Mouse (Mus musculus) forebrain, embryonic 11.5 days (tissue): ENCODE data around the gene Wasf1. TPM values are rescaled to one million over a fixed set of nuclear protein-coding genes. Genes with fewer than 3 reads are reported as not detected.

Source experiments
- ATAC-seq: fragments of 200-750 bp; cut with Nextera tagmentation; replicated peaks from 2 replicates; pipeline ENCODE4 v1.8.0; 2017; ENCODE audit warnings: moderate TSS enrichment; ENCODE audit not compliant: low FRiP score
- DNase-seq: peaks from one replicate; pipeline ENCODE4 v3.0.0-alpha.2; 2017; ENCODE audit warnings: low spot score
- H3K27ac ChIP-seq: fragments of 300-500 bp; sonication (generic); 2 replicates; pipeline ENCODE4 v1.5.1; 2014; ENCODE audit warnings: low read depth, low read length
- H3K27me3 ChIP-seq: fragments of 300-500 bp; sonication (generic); 2 replicates; pipeline ENCODE4 v1.6.1; 2014; ENCODE audit warnings: mild to moderate bottlenecking, low read length, mixed read lengths; ENCODE audit not compliant: control insufficient read depth, insufficient read depth
- H3K36me3 ChIP-seq: fragments of 300-500 bp; sonication (generic); 2 replicates; pipeline ENCODE4 v1.6.1; 2014; ENCODE audit warnings: mild to moderate bottlenecking, low read length, moderate library complexity, mixed read lengths; ENCODE audit not compliant: control insufficient read depth, insufficient read depth
- H3K4me1 ChIP-seq: fragments of 300-500 bp; sonication (generic); replicated peaks from 2 replicates; pipeline ENCODE4 v1.6.1; 2014; ENCODE audit warnings: low read length, mixed read lengths; ENCODE audit not compliant: control insufficient read depth, insufficient read depth
- H3K4me2 ChIP-seq: fragments of 300-500 bp; sonication (generic); 2 replicates; pipeline ENCODE4 v1.6.1; 2014; ENCODE audit warnings: low read depth, mild to moderate bottlenecking, low read length, moderate library complexity, mixed read lengths; ENCODE audit not compliant: severe bottlenecking
- H3K4me3 ChIP-seq: fragments of 300-500 bp; sonication (generic); 2 replicates; pipeline ENCODE4 v1.5.1; 2014; ENCODE audit warnings: low read depth, low read length
- H3K9ac ChIP-seq: fragments of 300-500 bp; sonication (generic); 2 replicates; pipeline ENCODE4 v1.6.1; 2014; ENCODE audit warnings: low read length
- H3K9me3 ChIP-seq: fragments of 300-500 bp; sonication (generic); 2 replicates; pipeline ENCODE4 v1.6.1; 2016; ENCODE audit warnings: low read length, mixed read lengths; ENCODE audit not compliant: control insufficient read depth
- WGBS: fragments of 180-500 bp; shearing (Covaris S2); extraction: QIAGEN DNeasy Blood & Tissue Kit; methylation state at CpG from one replicate; pipeline ENCODE4 v1.1.7; 2014; 5-methylcytosine and 5-hydroxymethylcytosine counted together
- polyA plus RNA-seq: library from polyadenylated mRNA; unstranded; fragments of >200 nt; fragmentation: Nextera tagmentation; extraction: Ambion mirVana; gene quantifications from 2 replicates; pipeline ENCODE4 v1.2.1, GENCODE M21; 2014

Wasf1 gene
- polyA plus RNA-seq, 1 experiment from 2014 or later, result 81.3 TPM

DNA sequence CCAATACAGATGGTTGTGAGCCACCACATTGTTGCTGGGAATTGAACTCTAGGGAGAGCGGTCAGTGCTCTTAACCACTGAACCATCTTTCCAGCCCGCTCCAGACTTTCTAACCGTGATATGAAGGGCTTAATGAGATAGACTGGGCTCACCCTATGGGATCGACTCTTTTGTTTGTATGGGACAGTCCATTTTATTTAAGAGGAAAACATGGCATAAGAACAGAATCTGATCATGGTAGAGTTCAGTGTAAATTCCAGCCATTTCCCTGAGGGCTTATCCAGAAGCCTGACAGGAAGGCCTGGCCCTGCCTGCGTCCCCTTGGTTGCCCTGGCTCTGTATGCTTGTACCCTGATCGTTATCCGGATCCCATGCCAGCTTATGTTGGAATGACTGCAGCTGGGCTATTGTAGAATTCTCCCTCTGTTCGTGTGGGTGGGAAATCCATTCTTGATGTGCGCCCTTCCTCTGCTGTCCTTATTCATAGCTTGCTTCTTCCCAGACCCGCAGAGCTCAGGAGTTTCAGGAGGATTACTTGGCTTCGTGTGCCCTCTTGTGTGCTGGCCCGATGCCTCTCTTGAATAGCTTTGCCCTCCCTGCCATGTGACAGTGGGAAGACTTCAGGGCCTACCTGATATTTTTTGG, 87.4 kb downstream of the Wasf1 start:
- DNase-seq, result no peak
- no peak overlapping the region for H3K27ac ChIP-seq
- no peaks in the 10 kb centered on the region for H3K9me3 ChIP-seq
- H3K4me2 ChIP-seq, result no peak overlapping the region
- WGBS, result 68% methylated on average over 12 of the region's 12 CpGs
- ATAC-seq, result no peak
- H3K4me1 ChIP-seq, result no peaks in the 10 kb centered on the region
- no peaks in the 10 kb centered on the region for H3K36me3 ChIP-seq
- H3K9ac ChIP-seq, result no peak overlapping the region
- H3K27me3 ChIP-seq, result no peaks in the 10 kb centered on the region
- H3K4me3 ChIP-seq, result no peak overlapping the region

DNA sequence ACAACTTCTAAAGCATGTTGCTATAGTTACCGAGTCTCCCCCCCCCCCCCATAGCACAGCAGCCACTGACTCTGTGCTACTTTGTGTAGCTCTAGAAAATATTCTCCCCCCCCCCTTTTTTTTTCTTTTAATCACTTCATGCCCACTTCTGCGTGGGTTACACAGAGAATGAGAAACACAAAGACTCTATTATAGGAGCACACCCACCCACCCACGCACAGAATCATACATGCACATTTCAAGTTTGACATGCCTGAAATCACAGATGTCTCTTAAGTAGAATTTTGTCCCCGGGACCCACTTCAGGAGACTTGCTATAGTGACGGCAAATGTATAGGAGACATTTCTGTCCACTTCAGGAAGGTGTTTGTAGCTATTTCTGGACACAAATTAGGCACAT, 88.0 kb downstream of the Wasf1 start:
- Histone ChIP-seq H3K4me1 (no peaks in the 10 kb centered on the region), H3K4me3 (no peak overlapping the region), H3K9me3 (no peaks in the 10 kb centered on the region), H3K4me2 (no peak overlapping the region), H3K27ac (no peak overlapping the region), H3K9ac (no peak overlapping the region), H3K27me3 (no peaks in the 10 kb centered on the region), H3K36me3 (no peaks in the 10 kb centered on the region)
- DNase-seq (no peak), ATAC-seq (no peak)
- 73% methylated on average over 5 of the region's 5 CpGs for WGBS

DNA sequence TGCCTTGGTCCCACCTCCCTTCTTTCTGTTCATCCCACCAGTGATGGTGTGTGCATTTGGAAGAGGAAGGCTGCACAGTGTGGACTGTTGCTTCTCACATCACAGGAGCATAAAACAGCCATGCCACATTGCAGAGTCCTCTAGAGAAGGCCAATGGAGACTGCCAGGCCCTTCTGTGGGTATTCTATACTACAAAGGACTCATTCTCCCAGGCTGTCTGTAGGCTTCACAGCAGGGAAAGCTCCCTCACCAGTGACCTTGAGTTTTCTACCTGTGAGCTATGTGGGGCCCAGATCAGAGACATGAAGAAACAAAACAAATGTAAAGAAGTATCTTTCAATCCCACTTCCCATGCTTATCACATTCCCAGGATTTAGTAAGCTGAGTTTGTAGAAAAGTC, 100.5 kb downstream of the Wasf1 start:
- Histone ChIP-seq H3K36me3 (no peaks in the 10 kb centered on the region), H3K9me3 (no peaks in the 10 kb centered on the region), H3K4me2 (no peak overlapping the region), H3K4me1 (no peaks in the 10 kb centered on the region), H3K4me3 (no peak overlapping the region), H3K27me3 (no peaks in the 10 kb centered on the region), H3K27ac (no peak overlapping the region), H3K9ac (no peak overlapping the region)
- no peak for ATAC-seq
- no peak for DNase-seq

DNA sequence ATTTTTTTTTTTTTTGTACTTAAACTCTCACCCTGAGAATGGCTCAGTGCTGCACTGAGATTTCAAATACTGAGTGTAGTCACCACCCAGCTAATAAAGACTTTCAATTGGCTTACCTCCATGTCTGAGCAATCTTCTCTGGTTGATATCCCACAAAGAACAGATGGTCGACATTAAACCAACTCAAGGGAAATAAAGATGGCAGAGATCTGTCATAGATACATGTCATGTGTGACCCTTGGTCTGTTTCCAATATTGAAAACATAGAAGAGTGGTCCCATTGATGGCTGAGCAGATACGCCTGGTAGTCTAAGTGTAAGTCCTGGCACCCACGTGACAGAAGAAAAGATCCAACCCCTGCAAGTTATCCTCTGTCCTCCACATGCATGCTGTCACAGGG, 101.3 kb downstream of the Wasf1 start:
- no peak overlapping the region for H3K4me3 ChIP-seq
- ATAC-seq (no peak), DNase-seq (no peak)
- H3K4me1 ChIP-seq, result no peaks in the 10 kb centered on the region
- no peaks in the 10 kb centered on the region for H3K9me3 ChIP-seq
- WGBS, result 80% methylated on average over 3 of the region's 3 CpGs
- H3K27me3 ChIP-seq, result no peaks in the 10 kb centered on the region
- no peaks in the 10 kb centered on the region for H3K36me3 ChIP-seq
- no peak overlapping the region for H3K9ac ChIP-seq
- no peak overlapping the region for H3K4me2 ChIP-seq
- H3K27ac ChIP-seq, result no peak overlapping the region

DNA sequence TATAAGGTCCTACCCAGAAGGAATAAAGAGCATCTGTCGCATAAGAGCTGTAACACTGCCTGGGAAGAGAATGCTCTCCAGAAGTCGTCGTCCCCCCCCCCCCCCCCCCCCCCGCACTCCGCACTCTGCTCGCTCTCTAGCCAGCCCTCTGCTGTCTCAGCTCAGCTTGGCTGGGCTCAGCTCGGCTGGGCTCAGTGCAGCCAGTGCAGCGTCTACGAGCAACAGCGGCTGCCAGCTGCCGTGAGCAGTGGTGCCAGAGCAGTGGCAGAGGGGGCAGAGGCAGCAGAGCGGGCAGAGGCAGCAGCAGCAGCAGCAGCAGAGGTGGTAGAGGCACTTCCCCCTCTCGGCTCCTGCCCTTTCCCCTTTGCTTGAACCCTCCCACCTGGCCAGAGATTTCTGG, 102.1 kb downstream of the Wasf1 start:
- no peaks in the 10 kb centered on the region for H3K4me1 ChIP-seq
- no peak overlapping the region for H3K9ac ChIP-seq
- no peaks in the 10 kb centered on the region for H3K27me3 ChIP-seq
- 34% methylated on average over 9 of the region's 13 CpGs for WGBS
- no peak overlapping the region for H3K4me3 ChIP-seq
- H3K36me3 ChIP-seq, result no peaks in the 10 kb centered on the region
- H3K9me3 ChIP-seq, result no peaks in the 10 kb centered on the region
- H3K27ac ChIP-seq, result no peak overlapping the region
- no peak overlapping the region for H3K4me2 ChIP-seq
- DNase-seq (no peak), ATAC-seq (no peak)

Other genes with a start within 250 kb of the Wasf1 start
- 0.52 and 1.2 TPM in 2 replicates for gene Mettl24, start 200.2 kb upstream of the Wasf1 start, polyA plus RNA-seq
- 39.0 and 41.5 TPM in 2 replicates for gene Cdc40, start 164 bp upstream of the Wasf1 start, polyA plus RNA-seq
- not detected in 2 replicates for gene Gpr6, start 188.8 kb downstream of the Wasf1 start, polyA plus RNA-seq